In the genomic region with DNA sequence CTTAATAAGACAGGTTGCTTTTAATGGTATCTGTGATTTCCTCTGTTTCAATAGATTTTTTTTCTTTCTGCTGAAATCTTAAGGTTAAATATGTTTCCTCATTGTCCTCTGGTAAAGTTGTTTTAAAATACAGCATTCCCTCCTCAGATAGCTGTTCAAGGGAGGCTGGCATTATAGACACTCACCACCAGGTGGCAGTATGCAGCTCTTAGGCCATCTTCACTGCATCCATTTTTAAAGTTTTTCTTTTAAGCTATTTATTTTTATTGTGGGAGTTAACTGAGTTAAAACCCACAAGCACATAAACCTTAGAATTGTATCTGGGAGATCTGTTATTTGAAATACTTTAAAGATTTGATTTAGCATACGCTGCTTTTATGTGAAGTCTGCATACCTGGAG, we compare ENCODE assay signal across 10 mouse cellular contexts. TPM values are rescaled to one million over a fixed set of nuclear protein-coding genes. Genes with fewer than 3 reads are reported as not detected.
DNase-seq lines count a peak whose midpoint lies in the region; TF ChIP-seq lines count a peak whose summit lies in the region.
"Had no signal": no experiment of that assay in that cellular context is flagged by ENCODE, and none has a peak within 500 bp of the region (broad histone marks: within the 10 kb centered on the region; RNA-seq: fewer than 3 reads in every experiment).

No protein-coding gene starts in this region.

- peak; percentile 52 for DNase-seq in cerebellum, adult 18-20 months
- DNase-seq in cerebellum, adult 11-12 months, result no peak
- DNase-seq in left cerebral cortex, adult 2 months (ENCODE audit: extremely low spot score in 1 of 2, low spot score in 2 of 2), result peak in 1 of 2 experiments; percentile 43
- DNase-seq in left cerebral cortex, postnatal 36 days (ENCODE audit: low spot score in 2 of 2), result no peak
- DNase-seq in MN1 (ENCODE audit: low spot score), result peak; percentile 35
- DNase-seq in embryo, embryonic 10 days (ENCODE audit: low spot score), result peak; percentile 72
- DNase-seq in layer of hippocampus, adult 9-11 months, result peak; percentile 32
- DNase-seq in right cerebral cortex, postnatal 14 days, result peak; percentile 36

- no peak overlapping the region for H3K27ac ChIP-seq in left cerebral cortex, adult 2 months
- H3K27ac ChIP-seq: heart, embryonic 15.5 days; midbrain, embryonic 12.5 days had no signal

- H3K4me3 ChIP-seq in left cerebral cortex, adult 2 months, result no peak overlapping the region
- H3K4me3 ChIP-seq: heart, embryonic 15.5 days; midbrain, embryonic 12.5 days had no signal

- peak; percentile 94 for TF ChIP-seq CTCF in left cerebral cortex, adult 2 months (IDR thresholded peaks at IDR 0.05)

- intact Hi-C loops in left cerebral cortex, adult 2 months (cut with DNase I), result loop anchor here (5.0 kb wide), 3 partner anchors 143 to 1393 kb away; no protein-coding TSS in a partner anchor
- intact Hi-C loops in left cerebral cortex, postnatal 36 days (cut with DNase I), result loop anchor here (2.0 to 5.0 kb wide), 4 partner anchors 457 to 1493 kb away; no protein-coding TSS in a partner anchor

RNA-seq across cellular contexts. Expression of a gene that starts 7.1 kb away (rescaled TPM):
- 10 to 100 TPM in 1 of 2 experiments, 1 to 10 TPM in 1; 8.8 to 13.3 TPM for total RNA-seq in left cerebral cortex, adult 2 months (2021)
- total RNA-seq in left cerebral cortex, postnatal 36 days (2021), result 10 to 100 TPM in 1 of 2 experiments, 1 to 10 TPM in 1; 9.9 to 13.1 TPM

Comparison
In these comparisons a context has a peak if more than half of its experiments do, and no peak if none do; other contexts are left out.
1. DNase-seq: peak in cerebellum, adult 18-20 months (2 of 2), MN1 (single experiment), embryo, embryonic 10 days (single experiment), layer of hippocampus, adult 9-11 months (single experiment) and right cerebral cortex, postnatal 14 days (single experiment); none in cerebellum, adult 11-12 months (single experiment) and left cerebral cortex, postnatal 36 days (0 of 2).